Mouse (Mus musculus) layer of hippocampus, adult 2 months (tissue): ENCODE measurements at regions not wholly inside any gene's neighbourhood (a gene's known extent, or its start where the extent isn't known, plus 50 kb on each side); places are given as distances from the start of the nearest gene placed in this dataset.
A peak's percentile ranks its signal among the peaks of the same experiment; 100 is the strongest.
"Not testable (repeated sequence)": the region's sequence is repeated elsewhere in the genome, so short reads cannot be mapped to it uniquely, and the experiment has no call there.

Experiments used
- DNase-seq, 2 experiments: peaks; one replicate each; pipeline ENCODE4 v3.0.0; 2022; ENCODE audit warnings: low spot score in 2 of 2
- H3K27ac ChIP-seq: fragments of 200-600 bp; 2 replicates; pipeline ENCODE4 v1.8.1; 2022
- H3K4me3 ChIP-seq: fragments of 200-600 bp; 2 replicates; pipeline ENCODE4 v1.8.1; 2022; ENCODE audit warnings: mild to moderate bottlenecking
- CTCF ChIP-seq: fragments of 200-600 bp; conservative IDR thresholded peaks from 2 replicates; pipeline ENCODE4 v1.8.1; 2022; ENCODE audit warnings: antibody characterized with exemption, mild to moderate bottlenecking, moderate library complexity

DNA sequence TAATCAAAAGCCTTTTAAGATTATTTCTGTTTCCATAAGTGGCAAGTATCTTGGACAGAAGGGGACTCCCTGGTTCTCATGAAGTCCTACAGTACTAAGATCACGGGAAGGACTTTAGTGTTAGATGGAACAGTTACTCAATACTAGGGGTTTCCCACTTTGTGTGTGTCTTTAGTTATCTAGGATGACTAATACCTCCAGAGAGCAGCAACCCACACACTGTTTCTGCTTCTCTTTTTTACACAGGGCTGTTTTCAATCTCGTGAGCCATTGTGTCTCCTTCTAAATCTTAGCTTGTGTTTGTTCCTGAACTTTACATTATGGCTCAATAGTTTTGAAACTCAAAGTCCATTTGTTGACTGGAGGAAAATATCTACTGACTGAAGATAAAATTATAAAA is 496.5 kb upstream of the Impg1 start:
- H3K27ac ChIP-seq: no peak overlapping the region
- no peak for DNase-seq
- H3K4me3 ChIP-seq: no peak overlapping the region
- TF ChIP-seq CTCF: no peak

- TF ChIP-seq CTCF: peak; percentile 83
- no peak overlapping the region for H3K27ac ChIP-seq
- peak; percentile 7 to 25 for DNase-seq
- no peak overlapping the region for H3K4me3 ChIP-seq
These were observed 477.7 kb upstream of the Impg1 start for GRCm38 (mm10) chr9:80942991-80943390.

DNA sequence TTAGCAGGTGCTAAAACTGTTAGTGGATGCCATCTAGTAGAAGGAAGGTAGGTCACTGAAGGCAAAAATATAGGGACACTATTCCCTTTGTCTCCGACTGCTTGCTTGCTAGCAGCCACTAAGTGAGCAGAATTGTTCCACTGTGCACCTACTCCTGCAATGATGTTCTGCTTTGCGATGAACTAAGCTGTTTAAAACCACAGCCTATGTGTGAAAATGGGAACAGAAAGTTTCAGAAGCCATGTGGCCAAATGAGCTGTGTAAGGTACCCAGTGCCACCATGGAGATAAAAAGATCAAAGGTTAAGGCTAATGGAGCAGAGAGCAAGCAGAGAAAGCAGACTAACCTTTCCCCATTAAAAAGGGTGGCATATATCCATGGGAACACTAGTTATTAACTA is 476.1 kb upstream of the Impg1 start:
- no peak for TF ChIP-seq CTCF
- no peak overlapping the region for H3K4me3 ChIP-seq
- no peak overlapping the region for H3K27ac ChIP-seq
- DNase-seq: no peak

GRCm38 (mm10) chr9:80938238-80938637 is 473.0 kb upstream of the Impg1 start:
- H3K4me3 ChIP-seq: no peak overlapping the region
- no peak for TF ChIP-seq CTCF
- no peak overlapping the region for H3K27ac ChIP-seq
- no peak for DNase-seq

DNA sequence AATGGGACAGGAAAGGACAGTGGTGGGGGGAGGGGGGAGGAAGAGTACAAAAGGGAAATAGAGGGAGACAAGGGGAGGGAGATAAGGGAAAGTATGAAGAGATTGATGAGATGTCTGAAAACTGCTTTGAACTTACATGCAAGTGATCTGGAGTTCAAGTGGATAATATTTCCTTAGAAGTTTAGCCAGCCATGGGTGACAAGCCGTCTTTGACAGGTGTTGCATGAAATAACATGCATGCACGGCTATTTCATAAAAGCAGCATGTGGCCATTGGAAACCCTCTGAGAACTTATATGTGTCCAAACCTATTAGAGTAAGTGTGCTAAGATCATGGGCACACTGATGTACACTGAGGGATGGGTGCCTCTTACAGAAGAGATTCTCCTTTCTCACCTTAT is 465.3 kb upstream of the Impg1 start:
- no peak for DNase-seq
- Histone ChIP-seq H3K27ac (no peak overlapping the region), H3K4me3 (no peak overlapping the region)
- TF ChIP-seq CTCF: no peak

- H3K4me3 ChIP-seq: no peak overlapping the region
- no peak for TF ChIP-seq CTCF
These were observed 455.0 kb upstream of the Impg1 start for GRCm38 (mm10) chr9:80920304-80920703.

DNA sequence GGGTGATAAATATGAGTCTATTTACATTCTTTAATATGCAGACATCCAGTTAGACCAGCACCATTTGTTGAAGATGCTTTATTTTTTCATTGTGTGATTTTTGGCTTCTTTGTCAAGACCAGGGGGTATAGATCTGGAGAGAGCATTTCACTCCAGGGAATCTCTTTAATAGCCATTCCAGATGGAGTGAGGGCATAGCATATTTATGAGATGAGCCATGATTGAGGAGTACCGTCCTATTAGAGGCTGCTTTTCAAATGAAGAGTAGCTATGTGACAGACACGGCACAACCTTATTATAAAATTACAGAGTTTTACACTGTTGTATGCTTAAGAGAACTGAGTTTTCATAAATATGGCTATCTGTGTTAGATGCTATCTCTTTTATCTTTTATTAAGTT is 448.6 kb upstream of the Impg1 start:
- no peak for DNase-seq
- TF ChIP-seq CTCF: no peak
- H3K4me3 ChIP-seq: no peak overlapping the region
- no peak overlapping the region for H3K27ac ChIP-seq

More at GRCm38 (mm10) chr9:80920304-80920703, 455.0 kb upstream of the Impg1 start:
- H3K27ac ChIP-seq: no peak overlapping the region
- DNase-seq: no peak

GRCm38 (mm10) chr9:80912177-80912576 is 446.9 kb upstream of the Impg1 start:
- H3K27ac ChIP-seq: no peak overlapping the region
- TF ChIP-seq CTCF: no peak
- no peak for DNase-seq
- H3K4me3 ChIP-seq: no peak overlapping the region

- no peak for DNase-seq
These were observed 401.5 kb upstream of the Impg1 start for GRCm38 (mm10) chr9:80866807-80867206.

GRCm38 (mm10) chr9:80858998-80859397 is 393.7 kb upstream of the Impg1 start:
- H3K4me3 ChIP-seq: no peak overlapping the region
- DNase-seq: no peak
- TF ChIP-seq CTCF: no peak
- H3K27ac ChIP-seq: peak overlapping the region; percentile 66

More at GRCm38 (mm10) chr9:80866807-80867206, 401.5 kb upstream of the Impg1 start:
- TF ChIP-seq CTCF: no peak
- Histone ChIP-seq H3K27ac (no peak overlapping the region), H3K4me3 (no peak overlapping the region)

GRCm38 (mm10) chr9:80848190-80848589 is 382.9 kb upstream of the Impg1 start:
- DNase-seq: no peak
- no peak for TF ChIP-seq CTCF

GRCm38 (mm10) chr9:80832808-80833207 is 367.5 kb upstream of the Impg1 start:
- no peak for DNase-seq
- Histone ChIP-seq H3K4me3 (no peak overlapping the region), H3K27ac (no peak overlapping the region)
- TF ChIP-seq CTCF: no peak

More at GRCm38 (mm10) chr9:80848190-80848589, 382.9 kb upstream of the Impg1 start:
- no peak overlapping the region for H3K27ac ChIP-seq
- H3K4me3 ChIP-seq: no peak overlapping the region

GRCm38 (mm10) chr9:80825346-80825745 is 360.1 kb upstream of the Impg1 start:
- no peak overlapping the region for H3K4me3 ChIP-seq
- TF ChIP-seq CTCF: no peak
- no peak for DNase-seq
- H3K27ac ChIP-seq: no peak overlapping the region

DNA sequence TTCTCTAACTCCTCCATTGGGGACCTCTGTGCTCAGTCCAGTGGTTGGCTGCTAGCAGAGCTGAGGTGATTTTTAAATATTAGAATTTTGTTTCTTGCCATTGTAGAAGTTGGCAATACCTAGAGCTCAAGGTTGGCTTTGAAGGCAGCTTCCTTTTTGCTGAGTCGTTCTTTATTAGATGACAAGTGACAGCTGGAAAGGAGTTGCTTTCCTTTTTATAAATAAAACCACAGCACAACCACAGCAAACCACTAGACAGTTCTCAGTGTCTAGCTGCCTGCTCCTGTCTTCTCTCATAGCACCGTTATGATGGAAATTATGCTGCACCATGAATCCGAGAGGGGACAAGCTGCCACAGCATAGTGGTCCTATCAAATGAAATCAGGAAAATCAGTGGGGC is 354.8 kb upstream of the Impg1 start:
- no peak overlapping the region for H3K4me3 ChIP-seq
- H3K27ac ChIP-seq: no peak overlapping the region
- no peak for TF ChIP-seq CTCF
- no peak for DNase-seq

DNA sequence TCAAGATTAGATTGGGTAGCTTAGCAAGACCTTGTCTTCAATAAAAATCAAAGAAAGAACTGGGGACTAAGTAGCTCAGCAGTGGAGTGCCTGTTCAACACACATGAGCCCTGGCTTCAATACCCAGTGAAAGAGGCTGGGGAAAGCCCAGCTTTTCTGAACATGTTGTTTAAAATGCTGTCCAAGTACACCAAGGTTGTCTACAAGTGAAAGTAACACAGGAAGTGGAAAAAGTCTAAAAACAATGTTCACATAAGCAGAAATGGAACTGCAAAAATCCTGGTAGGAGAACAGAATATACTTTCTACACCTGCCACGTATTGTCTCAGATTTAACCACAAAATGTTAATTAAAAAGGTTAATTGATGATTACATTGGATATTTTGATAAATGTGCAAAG is 353.8 kb upstream of the Impg1 start:
- H3K4me3 ChIP-seq: no peak overlapping the region
- DNase-seq: no peak
- no peak overlapping the region for H3K27ac ChIP-seq
- TF ChIP-seq CTCF: no peak

- not testable (repeated sequence) for DNase-seq, H3K27ac ChIP-seq, H3K4me3 ChIP-seq
These were observed 348.6 kb upstream of the Impg1 start for GRCm38 (mm10) chr9:80813921-80814320.
